Mouse (Mus musculus) small intestine, adult 2 months (tissue): ENCODE measurements around the gene Psme2.

Experiments used
- CTCF ChIP-seq: fragments of 200-500 bp; IDR thresholded peaks from 2 replicates; pipeline ENCODE4 v1.5.1; 2012; ENCODE audit warnings: low read depth, mild to moderate bottlenecking, control low read depth, inconsistent platforms, low read length, moderate library complexity, mixed read lengths; ENCODE audit not compliant: insufficient replicate concordance, insufficient read length; ENCODE audit errors: extremely low read depth
- POLR2A ChIP-seq: fragments of 200-500 bp; IDR thresholded peaks from 2 replicates; pipeline ENCODE4 v1.6.1; 2012; ENCODE audit warnings: low read depth, mild to moderate bottlenecking, control low read depth, inconsistent platforms, low read length, moderate library complexity

DNA sequence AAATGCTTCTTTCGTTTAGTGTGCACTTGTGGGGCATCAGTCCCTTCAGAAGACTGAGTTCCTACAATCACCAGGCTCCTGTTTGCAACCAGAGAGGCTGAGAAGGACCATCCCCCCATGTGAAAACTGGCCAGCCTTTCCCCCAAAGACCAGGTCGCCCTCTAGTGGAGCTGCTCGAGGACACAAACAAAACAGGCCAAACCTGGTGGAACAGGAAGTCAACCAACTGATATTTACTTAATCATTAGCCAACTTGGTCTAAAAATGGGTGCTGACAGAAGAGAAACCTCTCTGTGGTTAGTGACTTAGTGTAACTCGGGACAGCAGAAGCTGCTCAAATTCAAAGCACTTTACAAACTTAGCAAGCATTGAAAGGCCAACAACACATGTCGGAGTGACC lies 33.9 kb downstream of the Psme2 start:
- TF ChIP-seq POLR2A, result no peak
- peak; percentile 91; the same call in 1 of the 2 replicates for TF ChIP-seq CTCF
